Mouse (Mus musculus): ENCODE results near the gene Spag7. TPM values are rescaled to one million over a fixed set of nuclear protein-coding genes. Genes with fewer than 3 reads are reported as not detected.

Gene Spag7
- total RNA-seq, 4 experiments from 2014 or later: 79.2 to 112 (median 89.0) TPM

- peak; percentile 68 for DNase-seq
These were observed 13.4 kb downstream of the Spag7 start for GRCm38 (mm10) chr11:70655571-70656455.

GRCm38 (mm10) chr11:70654923-70655570 lies 14.2 kb downstream of the Spag7 start:
- DNase-seq: peak; percentile 79

GRCm38 (mm10) chr11:70654198-70654922 lies 14.9 kb downstream of the Spag7 start, which contains the start of gene Pfn1:
TSS of gene Pfn1 (minus strand) at chr11:70654644.
- DNase-seq: peak; percentile 54

- peak; percentile 68 for DNase-seq
These were observed 15.6 kb downstream of the Spag7 start for GRCm38 (mm10) chr11:70653345-70654197.

- DNase-seq: no peak
These were observed 16.3 kb downstream of the Spag7 start for GRCm38 (mm10) chr11:70652884-70653344.

GRCm38 (mm10) chr11:70652029-70652883 lies 17.0 kb downstream of the Spag7 start:
- no peak for DNase-seq

- DNase-seq: peak; percentile 64
These were observed 17.8 kb downstream of the Spag7 start for GRCm38 (mm10) chr11:70651391-70651790.

GRCm38 (mm10) chr11:70650322-70651175 lies 18.7 kb downstream of the Spag7 start:
- no peak for DNase-seq

- DNase-seq: no peak
These were observed 20.0 kb downstream of the Spag7 start for GRCm38 (mm10) chr11:70649185-70649734.

GRCm38 (mm10) chr11:70648512-70648911 lies 20.7 kb downstream of the Spag7 start:
- no peak for DNase-seq

- peak; percentile 52 for DNase-seq
These were observed 21.3 kb downstream of the Spag7 start for GRCm38 (mm10) chr11:70647716-70648420.

- DNase-seq: peak; percentile 95
These were observed 22.2 kb downstream of the Spag7 start, which contains the start of the genes Rnf167 and Slc25a11 for GRCm38 (mm10) chr11:70646691-70647650. TSS of gene Rnf167 (plus strand) at chr11:70647235. TSS of gene Slc25a11 (minus strand) at chr11:70647479.

- DNase-seq: no peak
These were observed 23.0 kb downstream of the Spag7 start for GRCm38 (mm10) chr11:70646259-70646555.

GRCm38 (mm10) chr11:70645461-70646258 lies 23.6 kb downstream of the Spag7 start:
- no peak for DNase-seq

- no peak for DNase-seq
These were observed 24.6 kb downstream of the Spag7 start for GRCm38 (mm10) chr11:70644564-70645103.

- DNase-seq: no peak
These were observed 26.2 kb downstream of the Spag7 start for GRCm38 (mm10) chr11:70643051-70643450.

Data from adrenal gland, adult 8-10 months (tissue).